ENCODE assay signal across 8 mouse cellular contexts in the genomic region with DNA sequence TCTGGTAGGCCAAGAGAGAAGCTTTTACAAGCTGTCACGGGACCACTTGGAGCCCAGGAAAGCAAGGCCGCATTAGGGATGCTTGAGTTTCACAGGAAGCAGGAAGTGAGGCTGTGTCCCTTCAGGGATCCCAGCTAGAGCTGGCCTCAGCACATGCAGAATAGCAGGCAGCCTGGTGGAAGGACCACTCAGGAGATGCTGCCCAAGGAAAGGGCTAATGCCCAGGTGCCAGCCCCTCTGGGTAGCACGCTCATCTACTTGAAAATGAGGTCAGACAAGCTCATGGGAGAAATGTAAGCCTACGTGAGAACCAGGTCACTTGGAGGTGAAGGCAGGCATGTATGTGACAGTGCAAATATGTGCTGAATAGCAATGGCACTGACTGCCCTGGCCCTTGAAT. TPM values are rescaled to one million over a fixed set of nuclear protein-coding genes. Genes with fewer than 3 reads are reported as not detected.
DNase-seq lines count a peak whose midpoint lies in the region; ATAC-seq lines count a peak whose summit lies in the region.

No protein-coding gene starts in this region.

- H3K36me3 ChIP-seq in heart, embryonic 13.5 days: peaks cover 40% of the 10 kb centered on the region
- H3K36me3 ChIP-seq in liver, embryonic 12.5 days: peaks cover 55% of the 10 kb centered on the region
- peaks cover 9% of the 10 kb centered on the region; the same call in 1 of the 2 replicates for H3K36me3 ChIP-seq in stomach, embryonic 16.5 days (ENCODE audit: control insufficient read depth, insufficient read depth, low read length)

- no peak for DNase-seq in heart, postnatal 4 days
- DNase-seq in retina, postnatal 1 day: peak; percentile 42
- no peak for DNase-seq in retina, embryonic 14.5 days (ENCODE audit: low spot score)
- no peak for DNase-seq in kidney, adult 9 months
- no peak for DNase-seq in gastrocnemius, postnatal 4 days (ENCODE audit: low spot score in 2 of 2)

- peak overlapping the region; percentile 95; the same call in 1 of the 2 replicates for H3K4me2 ChIP-seq in heart, embryonic 13.5 days
- peak overlapping the region; percentile 78 for H3K4me2 ChIP-seq in liver, embryonic 12.5 days
- H3K4me2 ChIP-seq in stomach, embryonic 16.5 days (ENCODE audit: low read depth, low read length): no peak overlapping the region; the same call in 1 of the 2 replicates

- no peak for ATAC-seq in heart, embryonic 13.5 days (ENCODE audit: extremely low read depth, insufficient number of reproducible peaks, low FRiP score, low TSS enrichment)
- ATAC-seq in liver, embryonic 12.5 days: no peak
- no peak for ATAC-seq in stomach, embryonic 16.5 days (ENCODE audit: insufficient read depth, low FRiP score)

- H3K4me1 ChIP-seq in heart, embryonic 13.5 days: peaks cover 66% of the 10 kb centered on the region
- peaks cover 77% of the 10 kb centered on the region for H3K4me1 ChIP-seq in liver, embryonic 12.5 days
- H3K4me1 ChIP-seq in stomach, embryonic 16.5 days (ENCODE audit: control insufficient read depth, insufficient read depth, low read length): peaks cover 46% of the 10 kb centered on the region

- WGBS in heart, embryonic 13.5 days: 40% methylated on average over 4 of the region's 4 CpGs
- WGBS in liver, embryonic 12.5 days (ENCODE audit: insufficient replicate concordance): 50% methylated on average over 4 of the region's 4 CpGs
- WGBS in stomach, embryonic 16.5 days: 37% methylated on average over 4 of the region's 4 CpGs

- H3K27me3 ChIP-seq in heart, embryonic 13.5 days (replicated peaks): peaks cover 3% of the 10 kb centered on the region; the same call in 1 of the 2 replicates
- H3K27me3 ChIP-seq in liver, embryonic 12.5 days (replicated peaks): 0 out of 2 replicates have a peak, but pooled peaks cover 6% of the 10 kb centered on the region
- no peaks in the 10 kb centered on the region for H3K27me3 ChIP-seq in stomach, embryonic 16.5 days (ENCODE audit: control insufficient read depth, insufficient read depth, low read length)

- no peaks in the 10 kb centered on the region for H3K9me3 ChIP-seq in heart, embryonic 13.5 days
- H3K9me3 ChIP-seq in liver, embryonic 12.5 days (replicated peaks): no peaks in the 10 kb centered on the region
- no peaks in the 10 kb centered on the region for H3K9me3 ChIP-seq in stomach, embryonic 16.5 days (replicated peaks; ENCODE audit: control insufficient read depth, low read length)

- no peak overlapping the region; the same call in 1 of the 2 replicates for H3K4me3 ChIP-seq in heart, embryonic 13.5 days
- H3K4me3 ChIP-seq in liver, embryonic 12.5 days: peak overlapping the region; percentile 77
- no peak overlapping the region for H3K4me3 ChIP-seq in stomach, embryonic 16.5 days (replicated peaks; ENCODE audit: low read length)

- H3K9ac ChIP-seq in heart, embryonic 13.5 days: no peak overlapping the region
- peak overlapping the region; percentile 48 for H3K9ac ChIP-seq in liver, embryonic 12.5 days
- H3K9ac ChIP-seq in stomach, embryonic 16.5 days (ENCODE audit: low read length): 0 out of 2 replicates have a peak overlapping the region, but pooled peaks have one; percentile 35

- H3K27ac ChIP-seq in heart, embryonic 13.5 days (replicated peaks): peak overlapping the region; percentile 59
- H3K27ac ChIP-seq in liver, embryonic 12.5 days: peak overlapping the region; percentile 37; the same call in 1 of the 2 replicates
- no peak overlapping the region for H3K27ac ChIP-seq in stomach, embryonic 16.5 days (ENCODE audit: low read length)

RNA-seq across cellular contexts. Expression of a gene that starts 2.5 kb away (rescaled TPM):
- 21.1 and 22.1 TPM in 2 replicates for polyA plus RNA-seq in heart, embryonic 13.5 days (2015; fragmentation: Nextera tagmentation; extraction: Ambion mirVana)
- 10 to 100 TPM; 18.3 to 20.6 TPM for total RNA-seq in heart, postnatal 4 days (2021)
- 18.5 and 19.7 TPM in 2 replicates for polyA plus RNA-seq in liver, embryonic 12.5 days (2016; fragmentation: Nextera tagmentation; extraction: Ambion mirVana)
- 31.8 and 35.5 TPM in 2 replicates for polyA plus RNA-seq in stomach, embryonic 16.5 days (2015; fragmentation: Nextera tagmentation; extraction: Ambion mirVana)
- 10 to 100 TPM; 15.3 to 18.7 TPM for total RNA-seq in gastrocnemius, postnatal 4 days (2021)

RNA-seq across cellular contexts. Expression of a gene that starts 5.4 kb away (rescaled TPM):
- 54.3 and 62.8 TPM in 2 replicates for polyA plus RNA-seq in heart, embryonic 13.5 days (2015; fragmentation: Nextera tagmentation; extraction: Ambion mirVana)
- 10 to 100 TPM; 39.5 to 39.9 TPM for total RNA-seq in heart, postnatal 4 days (2021)
- polyA plus RNA-seq in liver, embryonic 12.5 days (2016; fragmentation: Nextera tagmentation; extraction: Ambion mirVana): 57.6 and 64.1 TPM in 2 replicates
- 76.2 and 79.2 TPM in 2 replicates for polyA plus RNA-seq in stomach, embryonic 16.5 days (2015; fragmentation: Nextera tagmentation; extraction: Ambion mirVana)
- total RNA-seq in gastrocnemius, postnatal 4 days (2021): 10 to 100 TPM; 48.4 to 53.9 TPM

RNA-seq across cellular contexts. Expression of a gene that starts 6.9 kb away (rescaled TPM):
- polyA plus RNA-seq in heart, embryonic 13.5 days (2015; fragmentation: Nextera tagmentation; extraction: Ambion mirVana): 355 and 381 TPM in 2 replicates
- 100 to 1,000 TPM; 157 to 172 TPM for total RNA-seq in heart, postnatal 4 days (2021)
- polyA plus RNA-seq in liver, embryonic 12.5 days (2016; fragmentation: Nextera tagmentation; extraction: Ambion mirVana): 290 and 318 TPM in 2 replicates
- 444 and 484 TPM in 2 replicates for polyA plus RNA-seq in stomach, embryonic 16.5 days (2015; fragmentation: Nextera tagmentation; extraction: Ambion mirVana)
- 100 to 1,000 TPM; 120 to 136 TPM for total RNA-seq in gastrocnemius, postnatal 4 days (2021)

RNA-seq across cellular contexts. Expression of a gene that starts 35.4 kb away (rescaled TPM):
- polyA plus RNA-seq in heart, embryonic 13.5 days (2015; fragmentation: Nextera tagmentation; extraction: Ambion mirVana): 73.5 and 81.7 TPM in 2 replicates
- 10 to 100 TPM; 54.1 to 59.3 TPM for total RNA-seq in heart, postnatal 4 days (2021)
- 85.4 and 87.9 TPM in 2 replicates for polyA plus RNA-seq in liver, embryonic 12.5 days (2016; fragmentation: Nextera tagmentation; extraction: Ambion mirVana)
- polyA plus RNA-seq in stomach, embryonic 16.5 days (2015; fragmentation: Nextera tagmentation; extraction: Ambion mirVana): 112 and 113 TPM in 2 replicates
- 10 to 100 TPM; 58.3 to 58.8 TPM for total RNA-seq in gastrocnemius, postnatal 4 days (2021)

RNA-seq across cellular contexts. Expression of a gene that starts 42.4 kb away (rescaled TPM):
- polyA plus RNA-seq in heart, embryonic 13.5 days (2015; fragmentation: Nextera tagmentation; extraction: Ambion mirVana): 0.32 TPM in 2 replicates
- under 1 TPM in 1 of 2 experiments, not detected in 1; 0.70 TPM for total RNA-seq in heart, postnatal 4 days (2021)
- 1.9 and 2.5 TPM in 2 replicates for polyA plus RNA-seq in liver, embryonic 12.5 days (2016; fragmentation: Nextera tagmentation; extraction: Ambion mirVana)
- polyA plus RNA-seq in stomach, embryonic 16.5 days (2015; fragmentation: Nextera tagmentation; extraction: Ambion mirVana): 1.00 and 1.6 TPM in 2 replicates
- total RNA-seq in gastrocnemius, postnatal 4 days (2021): 1 to 10 TPM in 1 of 2 experiments, under 1 TPM in 1; 0.88 to 1.1 TPM
